ENCODE assay signal across 15 mouse cellular contexts in the genomic region with DNA sequence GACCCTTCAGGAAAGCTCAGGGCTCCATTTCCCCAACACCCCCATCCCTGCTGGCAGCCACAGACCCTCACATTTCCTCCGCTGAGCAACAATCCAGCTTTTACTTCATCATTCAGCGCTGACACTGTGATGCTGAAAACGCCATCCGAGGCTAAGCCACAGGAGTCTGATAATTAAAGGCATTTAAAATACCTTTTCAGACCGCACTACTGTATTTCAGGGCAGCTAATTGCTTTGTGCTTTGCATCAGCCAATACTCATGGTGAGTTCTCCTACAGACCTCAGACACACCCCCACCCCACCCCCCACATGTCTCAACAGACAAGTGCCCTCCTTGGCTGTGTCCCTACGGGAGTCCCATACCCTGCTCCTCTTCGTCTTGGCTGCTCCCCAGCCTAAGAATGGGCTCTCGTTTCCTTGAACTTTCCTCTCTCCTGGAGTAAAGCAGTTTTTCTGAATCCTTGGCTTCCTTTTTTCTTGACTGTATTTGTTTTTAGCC.
"Had no signal": no experiment of that assay in that cellular context is flagged by ENCODE, and none has a peak within 500 bp of the region (broad histone marks: within the 10 kb centered on the region; RNA-seq: fewer than 3 reads in every experiment).

No protein-coding gene starts in this region.

- H3K27ac ChIP-seq: layer of hippocampus, adult 2 months; limb, embryonic 13.5 days; liver, embryonic 15.5 days had no signal

- H3K4me1 ChIP-seq: liver, embryonic 15.5 days had no signal

- H3K4me3 ChIP-seq: layer of hippocampus, adult 2 months; limb, embryonic 13.5 days; liver, embryonic 15.5 days; myocyte had no signal

- ATAC-seq: lung, postnatal 0 days had no signal

- H3K9ac ChIP-seq: limb, embryonic 13.5 days; liver, embryonic 15.5 days had no signal

- H3K4me2 ChIP-seq: limb, embryonic 13.5 days; liver, embryonic 11.5 days; liver, embryonic 15.5 days had no signal

- H3K36me3 ChIP-seq: limb, embryonic 13.5 days; liver, embryonic 15.5 days had no signal

- H3K27me3 ChIP-seq: limb, embryonic 13.5 days; liver, embryonic 15.5 days had no signal

- H3K9me3 ChIP-seq: limb, embryonic 13.5 days; liver, embryonic 15.5 days had no signal

- DNase-seq: kidney, postnatal 10 days; kidney, postnatal 4 days; left cerebral cortex, postnatal 4 days; lung, adult 2 months; lung, postnatal 36 days; midbrain, embryonic 14.5 days; retina, postnatal 1 day; right cerebral cortex, postnatal 14 days; thymus, postnatal 36 days had no signal
